Mouse (Mus musculus): ENCODE results near the gene Pank4. TPM values are rescaled to one million over a fixed set of nuclear protein-coding genes. Genes with fewer than 3 reads are reported as not detected.

The Pank4 gene
- polyA plus RNA-seq, 1 experiment from 2014 or later = 14.9 TPM

DNA sequence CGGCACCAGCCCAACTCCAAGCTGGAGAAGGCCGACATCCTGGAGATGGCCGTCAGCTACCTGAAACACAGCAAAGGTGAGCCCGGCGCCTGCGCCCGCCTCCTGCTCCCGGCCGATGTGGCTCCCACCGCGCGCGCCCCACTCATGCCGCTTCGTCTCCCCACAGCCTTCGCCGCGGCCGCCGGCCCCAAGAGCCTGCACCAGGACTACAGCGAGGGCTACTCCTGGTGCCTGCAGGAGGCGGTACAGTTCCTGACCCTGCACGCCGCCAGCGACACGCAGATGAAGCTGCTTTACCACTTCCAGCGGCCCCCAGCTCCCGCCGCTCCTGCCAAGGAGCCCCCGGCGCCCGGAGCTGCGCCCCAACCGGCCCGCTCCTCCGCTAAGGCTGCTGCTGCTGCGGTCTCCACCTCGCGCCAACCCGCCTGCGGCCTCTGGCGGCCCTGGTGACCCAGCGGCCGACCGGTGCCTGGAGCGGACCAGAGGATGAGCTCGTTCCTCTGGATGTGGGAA is 2.6 kb upstream of the Pank4 start:
- DNase-seq (ENCODE audit: low spot score) (peak; percentile 42), ATAC-seq (ENCODE audit: low FRiP score, low TSS enrichment) (no peak)
- no peak overlapping the region for H3K27ac ChIP-seq (replicated peaks)
- TF ChIP-seq CTCF (IDR thresholded peaks at IDR 0.05; ENCODE audit: low read depth) (peak; percentile 40; the same call in 1 of the 2 replicates), EP300 (optimal IDR thresholded peaks at IDR 0.05) (no peak)
- no peaks in the 10 kb centered on the region for H3K9me3 ChIP-seq (ENCODE audit: control insufficient read depth, low read length)
- peak overlapping the region; percentile 38; the same call in 1 of the 2 replicates for H3K9ac ChIP-seq (ENCODE audit: low read length)
- WGBS = 2% methylated on average over 41 of the region's 47 CpGs
- peaks cover 15% of the 10 kb centered on the region for H3K4me1 ChIP-seq (replicated peaks; ENCODE audit: control insufficient read depth, insufficient read depth)
- H3K4me3 ChIP-seq (ENCODE audit: low read depth, low read length) = peak overlapping the region; percentile 42
- no peaks in the 10 kb centered on the region for H3K36me3 ChIP-seq (ENCODE audit: control insufficient read depth, insufficient read depth, low read length)
- peak overlapping the region; percentile 68 for H3K4me2 ChIP-seq (replicated peaks; ENCODE audit: low read depth)
- peaks cover 9% of the 10 kb centered on the region; the same call in 1 of the 2 replicates for H3K27me3 ChIP-seq (ENCODE audit: control insufficient read depth, insufficient read depth, low read length)

DNA sequence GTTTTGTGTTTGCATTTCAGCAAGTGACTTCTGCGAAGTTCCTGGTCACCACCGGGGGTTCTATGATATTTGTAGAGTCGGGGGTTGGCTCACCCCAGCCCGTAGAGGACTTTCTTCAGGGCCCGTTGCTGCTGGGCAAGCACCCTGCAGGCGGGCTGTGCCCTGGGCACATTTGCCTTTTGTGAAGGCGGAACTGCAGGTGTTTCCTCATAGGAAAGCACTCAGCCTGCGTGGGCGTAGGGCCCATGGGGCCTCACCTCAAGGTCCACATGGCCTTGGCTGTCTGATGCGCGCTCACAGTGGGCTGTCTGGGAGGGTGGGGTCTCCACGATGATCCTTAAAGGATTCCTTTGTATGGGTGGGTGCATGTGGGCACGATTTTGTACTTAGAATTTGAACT is 2.0 kb upstream of the Pank4 start:
- ATAC-seq (ENCODE audit: low FRiP score, low TSS enrichment) = no peak
- H3K9ac ChIP-seq (ENCODE audit: low read length) = no peak overlapping the region
- TF ChIP-seq CTCF (IDR thresholded peaks at IDR 0.05; ENCODE audit: low read depth) (no peak), EP300 (optimal IDR thresholded peaks at IDR 0.05) (no peak)
- H3K36me3 ChIP-seq (ENCODE audit: control insufficient read depth, insufficient read depth, low read length) = no peaks in the 10 kb centered on the region; the same call in 1 of the 2 replicates
- H3K27me3 ChIP-seq (ENCODE audit: control insufficient read depth, insufficient read depth, low read length) = peaks cover 9% of the 10 kb centered on the region; the same call in 1 of the 2 replicates
- peak overlapping the region; percentile 42; the same call in 1 of the 2 replicates for H3K4me3 ChIP-seq (ENCODE audit: low read depth, low read length)
- H3K4me1 ChIP-seq (replicated peaks; ENCODE audit: control insufficient read depth, insufficient read depth) = peaks cover 15% of the 10 kb centered on the region
- no peaks in the 10 kb centered on the region for H3K9me3 ChIP-seq (ENCODE audit: control insufficient read depth, low read length)
- 35% methylated on average over 13 of the region's 13 CpGs for WGBS
- no peak overlapping the region for H3K27ac ChIP-seq (replicated peaks)
- DNase-seq (ENCODE audit: low spot score) = no peak
- H3K4me2 ChIP-seq (replicated peaks; ENCODE audit: low read depth) = peak overlapping the region; percentile 68

DNA sequence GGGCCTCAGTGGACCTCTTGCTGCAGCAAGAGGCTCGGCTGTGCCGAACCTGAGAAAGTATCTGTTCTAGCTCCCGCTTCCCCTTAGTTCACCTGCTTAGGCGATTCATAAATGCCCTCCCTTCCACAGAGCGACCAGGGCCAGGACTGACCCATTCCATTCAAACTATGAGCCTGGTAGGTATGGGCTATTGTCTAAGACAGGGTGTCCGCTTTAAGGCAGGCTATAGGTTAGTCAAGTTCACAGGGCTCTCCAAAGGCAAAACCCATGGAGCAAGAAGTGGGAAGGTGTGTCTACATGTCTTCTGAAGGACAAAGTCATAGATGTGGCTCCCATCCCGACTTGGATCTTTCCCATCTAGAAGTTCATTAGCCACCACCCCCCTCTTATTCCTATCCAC is 1.2 kb upstream of the Pank4 start:
- no peak overlapping the region for H3K9ac ChIP-seq (ENCODE audit: low read length)
- H3K27ac ChIP-seq (replicated peaks) = no peak overlapping the region
- H3K9me3 ChIP-seq (ENCODE audit: control insufficient read depth, low read length) = no peaks in the 10 kb centered on the region
- H3K4me2 ChIP-seq (replicated peaks; ENCODE audit: low read depth) = no peak overlapping the region
- H3K4me3 ChIP-seq (ENCODE audit: low read depth, low read length) = no peak overlapping the region
- no peaks in the 10 kb centered on the region; the same call in 1 of the 2 replicates for H3K36me3 ChIP-seq (ENCODE audit: control insufficient read depth, insufficient read depth, low read length)
- DNase-seq (ENCODE audit: low spot score) (no peak), ATAC-seq (ENCODE audit: low FRiP score, low TSS enrichment) (no peak)
- H3K27me3 ChIP-seq (ENCODE audit: control insufficient read depth, insufficient read depth, low read length) = peaks cover 9% of the 10 kb centered on the region; the same call in 1 of the 2 replicates
- WGBS = 92% methylated on average over 7 of the region's 7 CpGs
- TF ChIP-seq EP300 (optimal IDR thresholded peaks at IDR 0.05) (no peak), CTCF (IDR thresholded peaks at IDR 0.05; ENCODE audit: low read depth) (no peak)
- H3K4me1 ChIP-seq (replicated peaks; ENCODE audit: control insufficient read depth, insufficient read depth) = peaks cover 15% of the 10 kb centered on the region

DNA sequence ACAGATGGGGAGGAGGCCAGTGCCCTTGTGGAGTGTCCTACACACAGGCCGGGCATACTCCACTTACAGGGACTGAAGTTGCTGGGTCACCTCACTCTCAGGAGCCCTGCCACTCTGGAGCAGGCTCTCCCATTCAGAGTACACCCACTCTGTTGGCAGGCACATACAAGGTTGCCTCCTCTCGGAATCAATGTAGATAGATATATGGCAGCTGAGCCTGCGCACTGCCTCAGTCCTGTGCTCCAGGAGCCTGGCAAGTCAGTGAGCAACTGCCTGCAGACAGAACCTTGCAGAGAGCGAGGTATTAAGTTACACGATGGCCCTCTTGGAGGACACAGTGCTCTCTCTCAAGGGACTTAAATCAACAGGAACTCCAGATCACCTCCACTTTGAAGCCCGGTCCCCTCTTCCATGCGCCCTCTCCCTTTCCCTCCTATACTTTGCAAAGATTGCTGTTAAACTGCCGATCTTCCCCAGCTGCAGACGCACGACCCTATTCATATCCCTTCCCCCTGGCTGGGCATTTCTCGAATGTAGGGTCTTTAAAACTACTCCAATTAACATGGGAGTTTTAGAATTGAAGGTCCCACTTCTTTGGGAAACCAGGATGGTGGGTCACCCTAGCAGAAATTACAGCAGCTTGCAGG is 610 bp upstream of the Pank4 start:
- Histone ChIP-seq H3K4me3 (ENCODE audit: low read depth, low read length) (peak overlapping the region; percentile 77), H3K4me1 (replicated peaks; ENCODE audit: control insufficient read depth, insufficient read depth) (peaks cover 15% of the 10 kb centered on the region), H3K9me3 (ENCODE audit: control insufficient read depth, low read length) (no peaks in the 10 kb centered on the region), H3K36me3 (ENCODE audit: control insufficient read depth, insufficient read depth, low read length) (no peaks in the 10 kb centered on the region; the same call in 1 of the 2 replicates), H3K27me3 (ENCODE audit: control insufficient read depth, insufficient read depth, low read length) (peaks cover 9% of the 10 kb centered on the region; the same call in 1 of the 2 replicates), H3K9ac (ENCODE audit: low read length) (no peak overlapping the region), H3K4me2 (replicated peaks; ENCODE audit: low read depth) (peak overlapping the region; percentile 88), H3K27ac (replicated peaks) (peak overlapping the region; percentile 86)
- TF ChIP-seq CTCF (IDR thresholded peaks at IDR 0.05; ENCODE audit: low read depth) (no peak), EP300 (optimal IDR thresholded peaks at IDR 0.05) (no peak)
- 45% methylated on average over 11 of the region's 11 CpGs for WGBS
- DNase-seq (ENCODE audit: low spot score) (no peak), ATAC-seq (ENCODE audit: low FRiP score, low TSS enrichment) (no peak)

DNA sequence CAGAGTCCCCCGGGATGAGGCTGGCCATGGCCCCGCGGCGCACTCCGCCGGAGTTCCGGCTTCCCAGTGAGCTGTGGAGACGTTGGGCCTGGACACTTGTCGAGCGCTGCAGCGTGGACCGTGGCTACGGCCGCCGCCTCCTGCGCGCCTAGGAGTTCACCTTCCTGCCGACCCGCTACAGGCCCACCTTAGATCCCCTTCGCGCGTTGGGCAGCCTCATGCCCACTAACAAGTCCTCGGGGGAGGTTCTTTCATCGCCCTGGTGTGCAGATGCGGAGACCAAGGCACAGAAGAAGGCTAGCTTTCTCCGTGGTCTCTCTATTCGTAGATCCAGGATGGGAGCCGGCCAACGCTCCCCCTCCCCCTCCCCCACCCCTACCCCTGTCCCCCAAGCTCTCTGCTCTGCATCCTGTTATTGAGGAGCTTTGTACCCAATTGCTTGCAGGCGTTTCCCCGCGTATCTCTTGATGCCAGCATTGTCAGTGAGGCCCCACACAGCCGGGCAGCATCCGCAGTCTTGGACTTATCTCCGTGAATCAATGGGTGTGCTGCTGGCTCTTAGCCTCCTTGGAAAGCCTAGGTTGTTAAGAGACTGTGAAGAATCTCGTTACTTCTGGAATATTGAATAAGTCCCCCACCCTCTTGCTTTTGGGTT is 785 bp downstream of the Pank4 start:
- under 1% methylated on average over 34 of the region's 36 CpGs for WGBS
- peak overlapping the region; percentile 86 for H3K27ac ChIP-seq (replicated peaks)
- H3K4me2 ChIP-seq (replicated peaks; ENCODE audit: low read depth) = peak overlapping the region; percentile 88
- DNase-seq (ENCODE audit: low spot score) = no peak
- no peak for ATAC-seq (ENCODE audit: low FRiP score, low TSS enrichment)
- peak overlapping the region; percentile 77 for H3K4me3 ChIP-seq (ENCODE audit: low read depth, low read length)
- H3K36me3 ChIP-seq (ENCODE audit: control insufficient read depth, insufficient read depth, low read length) = peaks cover 6% of the 10 kb centered on the region
- H3K9ac ChIP-seq (ENCODE audit: low read length) = peak overlapping the region; percentile 83
- peaks cover 15% of the 10 kb centered on the region for H3K4me1 ChIP-seq (replicated peaks; ENCODE audit: control insufficient read depth, insufficient read depth)
- TF ChIP-seq CTCF (IDR thresholded peaks at IDR 0.05; ENCODE audit: low read depth) = no peak
- TF ChIP-seq EP300 (optimal IDR thresholded peaks at IDR 0.05) = no peak
- no peaks in the 10 kb centered on the region for H3K9me3 ChIP-seq (ENCODE audit: control insufficient read depth, low read length)
- H3K27me3 ChIP-seq (ENCODE audit: control insufficient read depth, insufficient read depth, low read length) = peaks cover 5% of the 10 kb centered on the region; the same call in 1 of the 2 replicates
